Mouse (Mus musculus) kidney, postnatal 14 days (tissue): ENCODE results near the gene Metap1d.

Experiments used
- DNase-seq: peaks from one replicate; pipeline ENCODE4 v3.0.0; 2022; ENCODE audit warnings: mixed read lengths

The Metap1d gene

GRCm38 (mm10) chr2:71475760-71476159, 22.7 kb downstream of the Metap1d start:
- DNase-seq: no peak

GRCm38 (mm10) chr2:71477787-71478186, 24.7 kb downstream of the Metap1d start:
- no peak for DNase-seq

- DNase-seq: no peak
Measured at GRCm38 (mm10) chr2:71479917-71480316, 26.8 kb downstream of the Metap1d start.

GRCm38 (mm10) chr2:71481825-71482224, 28.7 kb downstream of the Metap1d start:
- no peak for DNase-seq

GRCm38 (mm10) chr2:71483046-71483716, 30.1 kb downstream of the Metap1d start:
- no peak for DNase-seq

GRCm38 (mm10) chr2:71483717-71484066, 30.6 kb downstream of the Metap1d start:
- DNase-seq: no peak

GRCm38 (mm10) chr2:71491295-71491694, 38.2 kb downstream of the Metap1d start:
- no peak for DNase-seq

- DNase-seq: no peak
Measured at GRCm38 (mm10) chr2:71493161-71493683, 40.1 kb downstream of the Metap1d start.

- no peak for DNase-seq
Measured at GRCm38 (mm10) chr2:71494503-71494902, 41.4 kb downstream of the Metap1d start.

- no peak for DNase-seq
Measured at GRCm38 (mm10) chr2:71494971-71495370, 41.9 kb downstream of the Metap1d start.

- no peak for DNase-seq
Measured at GRCm38 (mm10) chr2:71497175-71497574, 44.1 kb downstream of the Metap1d start.

- DNase-seq: no peak
Measured at GRCm38 (mm10) chr2:71499276-71500230, 46.5 kb downstream of the Metap1d start.

GRCm38 (mm10) chr2:71504852-71505251, 51.8 kb downstream of the Metap1d start:
- DNase-seq: no peak

- no peak for DNase-seq
Measured at GRCm38 (mm10) chr2:71511209-71511608, 58.1 kb downstream of the Metap1d start.

- no peak for DNase-seq
Measured at GRCm38 (mm10) chr2:71512326-71512725, 59.2 kb downstream of the Metap1d start.

GRCm38 (mm10) chr2:71516995-71517394, 63.9 kb downstream of the Metap1d start:
- DNase-seq: no peak

GRCm38 (mm10) chr2:71517466-71518099, 64.5 kb downstream of the Metap1d start:
- no peak for DNase-seq

- no peak for DNase-seq
Measured at GRCm38 (mm10) chr2:71522871-71523270, 69.8 kb downstream of the Metap1d start.

GRCm38 (mm10) chr2:71523431-71523830, 70.4 kb downstream of the Metap1d start:
- DNase-seq: no peak

GRCm38 (mm10) chr2:71524763-71525162, 71.7 kb downstream of the Metap1d start:
- no peak for DNase-seq

- no peak for DNase-seq
Measured at GRCm38 (mm10) chr2:71526595-71527322, 73.7 kb downstream of the Metap1d start.

GRCm38 (mm10) chr2:71527323-71528013, 74.4 kb downstream of the Metap1d start:
- DNase-seq: no peak
